Mouse (Mus musculus) heart, embryonic 11.5 days (tissue): ENCODE measurements around the gene Hvcn1. TPM values are rescaled to one million over a fixed set of nuclear protein-coding genes. Genes with fewer than 3 reads are reported as not detected.

Source experiments
- ATAC-seq: fragments of 200-750 bp; cut with Nextera tagmentation; replicated peaks from 2 replicates; pipeline ENCODE4 v1.8.0; 2017; ENCODE audit warnings: moderate library complexity; ENCODE audit not compliant: insufficient number of reproducible peaks, low FRiP score, low TSS enrichment
- H3K27ac ChIP-seq: fragments of 300-500 bp; sonication (generic); 2 replicates; pipeline ENCODE4 v1.5.1; 2014; ENCODE audit warnings: mild to moderate bottlenecking, low read depth, low read length
- H3K27me3 ChIP-seq: fragments of 300-500 bp; sonication (generic); 2 replicates; pipeline ENCODE4 v1.6.1; 2014; ENCODE audit warnings: mild to moderate bottlenecking, low read length, mixed read lengths; ENCODE audit not compliant: control insufficient read depth, insufficient read depth
- H3K36me3 ChIP-seq: fragments of 300-500 bp; sonication (generic); 2 replicates; pipeline ENCODE4 v1.6.1; 2014; ENCODE audit warnings: mild to moderate bottlenecking, low read length, moderate library complexity, mixed read lengths; ENCODE audit not compliant: control insufficient read depth, insufficient read depth
- H3K4me1 ChIP-seq: fragments of 300-500 bp; sonication (generic); 2 replicates; pipeline ENCODE4 v1.6.1; 2014; ENCODE audit warnings: low read length; ENCODE audit not compliant: control insufficient read depth, insufficient read depth
- H3K4me2 ChIP-seq: fragments of 300-500 bp; sonication (generic); 2 replicates; pipeline ENCODE4 v1.6.1; 2014; ENCODE audit warnings: mild to moderate bottlenecking, moderate library complexity
- H3K4me3 ChIP-seq: fragments of 300-500 bp; sonication (generic); 2 replicates; pipeline ENCODE4 v1.5.1; 2014; ENCODE audit warnings: low read depth, low read length
- H3K9ac ChIP-seq: fragments of 300-500 bp; sonication (generic); 2 replicates; pipeline ENCODE4 v1.6.1; 2014; ENCODE audit warnings: mild to moderate bottlenecking, low read depth, low read length, moderate library complexity
- H3K9me3 ChIP-seq: fragments of 300-500 bp; sonication (generic); replicated peaks from 2 replicates; pipeline ENCODE4 v1.6.1; 2016; ENCODE audit warnings: low read length; ENCODE audit not compliant: control insufficient read depth
- WGBS: fragments of 180-500 bp; shearing (Covaris S2); extraction: QIAGEN DNeasy Blood & Tissue Kit; methylation state at CpG from one replicate; pipeline ENCODE4 v1.1.7; 2014; ENCODE audit not compliant: insufficient replicate concordance; 5-methylcytosine and 5-hydroxymethylcytosine counted together
- polyA plus RNA-seq: library from polyadenylated mRNA; unstranded; fragments of >200 nt; fragmentation: Nextera tagmentation; extraction: Ambion mirVana; gene quantifications from 2 replicates; pipeline ENCODE4 v1.2.1, GENCODE M21; 2014

Hvcn1 gene
- polyA plus RNA-seq, 1 experiment from 2014 or later: 2.7 TPM

DNA sequence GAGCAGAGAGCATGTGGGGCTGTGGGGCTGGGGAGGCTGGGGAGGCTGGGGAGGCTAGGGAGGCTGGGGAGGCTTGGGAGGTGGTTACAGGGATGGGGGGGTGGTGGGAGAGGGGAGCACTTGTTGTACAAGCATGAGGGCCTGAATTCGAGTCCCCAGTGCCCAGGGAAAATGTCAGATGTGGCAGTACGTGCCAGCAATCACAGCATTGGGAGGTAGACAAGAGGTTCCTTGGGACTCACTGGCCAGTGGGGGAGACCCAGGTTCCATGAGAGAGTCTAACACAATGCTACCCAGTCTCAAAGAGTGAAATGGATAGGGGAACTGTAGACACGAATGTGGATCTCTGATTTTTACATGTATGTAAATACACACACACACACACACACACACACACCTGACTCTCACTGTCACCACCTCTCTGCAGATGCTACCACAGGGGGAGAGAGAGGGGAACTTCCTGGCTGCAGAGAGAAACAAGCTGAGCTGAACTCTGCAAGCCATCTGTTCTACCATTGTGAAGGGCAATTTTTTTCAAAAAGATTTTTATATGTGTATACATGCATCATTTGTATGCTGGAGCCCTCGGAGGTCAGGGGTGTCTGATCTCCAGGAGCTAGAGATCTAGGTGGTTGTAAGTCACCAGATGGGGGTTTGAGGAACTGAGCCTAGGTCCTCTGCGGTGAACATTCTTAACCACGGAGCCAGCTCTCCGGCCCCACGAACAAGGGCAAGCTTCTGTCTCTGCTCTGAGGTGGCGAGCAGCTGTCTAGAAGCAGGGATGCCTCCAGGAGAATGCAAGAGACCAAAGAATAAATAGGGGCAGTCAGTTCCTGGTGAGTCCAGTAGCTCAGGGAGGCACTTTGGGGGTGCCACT, 28.0 kb downstream of the Hvcn1 start:
- H3K27me3 ChIP-seq: no peaks in the 10 kb centered on the region
- no peak for ATAC-seq
- no peak overlapping the region for H3K27ac ChIP-seq
- 77% methylated on average over 9 of the region's 9 CpGs for WGBS
- H3K9me3 ChIP-seq: no peaks in the 10 kb centered on the region
- H3K9ac ChIP-seq: no peak overlapping the region
- H3K4me2 ChIP-seq: no peak overlapping the region
- no peak overlapping the region for H3K4me3 ChIP-seq
- H3K4me1 ChIP-seq: 0 out of 2 replicates have a peak, but pooled peaks cover 3% of the 10 kb centered on the region
- no peaks in the 10 kb centered on the region; the same call in 1 of the 2 replicates for H3K36me3 ChIP-seq

DNA sequence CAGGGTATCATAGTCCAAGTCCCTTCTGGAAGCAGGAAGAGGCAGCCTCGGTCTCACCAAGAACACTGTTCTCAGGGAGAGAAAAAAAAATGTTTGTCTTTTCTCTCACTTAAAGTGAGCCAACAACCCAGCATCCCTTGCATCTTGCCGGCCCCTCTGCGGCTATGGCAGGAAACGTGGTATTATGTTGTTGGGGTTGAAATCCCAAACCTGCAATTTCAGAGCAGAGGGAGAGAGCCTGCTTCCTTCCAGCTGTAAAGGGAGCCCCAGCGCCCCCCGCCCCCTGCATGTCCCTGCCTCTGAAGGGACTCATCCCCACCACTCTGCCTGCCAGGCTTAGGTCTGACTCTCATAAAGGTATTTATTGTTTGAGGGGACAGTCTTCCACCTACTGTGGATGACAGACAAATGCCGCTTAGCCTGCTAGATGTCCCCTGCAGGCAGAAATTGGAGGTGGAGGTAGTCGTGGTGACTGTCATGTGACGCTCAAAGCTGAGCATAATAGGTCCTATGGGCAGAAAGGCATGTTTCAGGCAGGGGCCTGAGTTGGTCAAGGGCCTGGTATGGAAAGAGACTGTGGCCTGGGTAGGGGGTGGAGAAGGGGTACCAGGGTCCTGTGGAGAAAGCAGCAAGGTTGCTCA, 28.7 kb downstream of the Hvcn1 start:
- Histone ChIP-seq H3K9ac (no peak overlapping the region), H3K4me1 (0 out of 2 replicates have a peak, but pooled peaks cover 5% of the 10 kb centered on the region), H3K36me3 (no peaks in the 10 kb centered on the region; the same call in 1 of the 2 replicates), H3K27ac (no peak overlapping the region), H3K4me3 (no peak overlapping the region), H3K9me3 (no peaks in the 10 kb centered on the region), H3K4me2 (no peak overlapping the region), H3K27me3 (no peaks in the 10 kb centered on the region)
- ATAC-seq: no peak
- WGBS: 64% methylated on average over 9 of the region's 9 CpGs

GRCm38 (mm10) chr5:122237200-122237599, 30.6 kb downstream of the Hvcn1 start:
- Histone ChIP-seq H3K9me3 (no peaks in the 10 kb centered on the region), H3K4me3 (no peak overlapping the region), H3K27me3 (no peaks in the 10 kb centered on the region), H3K4me1 (0 out of 2 replicates have a peak, but pooled peaks cover 5% of the 10 kb centered on the region), H3K9ac (no peak overlapping the region; the same call in 1 of the 2 replicates), H3K36me3 (no peaks in the 10 kb centered on the region; the same call in 1 of the 2 replicates), H3K4me2 (no peak overlapping the region), H3K27ac (no peak overlapping the region)
- 83% methylated on average over 5 of the region's 5 CpGs for WGBS
- no peak for ATAC-seq

GRCm38 (mm10) chr5:122239618-122240017, 33.0 kb downstream of the Hvcn1 start:
- Histone ChIP-seq H3K4me3 (no peak overlapping the region), H3K27me3 (no peaks in the 10 kb centered on the region), H3K4me1 (0 out of 2 replicates have a peak, but pooled peaks cover 5% of the 10 kb centered on the region), H3K9me3 (no peaks in the 10 kb centered on the region), H3K36me3 (no peaks in the 10 kb centered on the region; the same call in 1 of the 2 replicates), H3K27ac (no peak overlapping the region), H3K9ac (no peak overlapping the region), H3K4me2 (no peak overlapping the region)
- ATAC-seq: no peak
- 58% methylated on average over 7 of the region's 7 CpGs for WGBS

GRCm38 (mm10) chr5:122240521-122240920, 33.9 kb downstream of the Hvcn1 start:
- H3K36me3 ChIP-seq: no peaks in the 10 kb centered on the region; the same call in 1 of the 2 replicates
- H3K27ac ChIP-seq: no peak overlapping the region
- no peak overlapping the region for H3K4me2 ChIP-seq
- no peak overlapping the region for H3K9ac ChIP-seq
- no peak overlapping the region for H3K4me3 ChIP-seq
- no peaks in the 10 kb centered on the region for H3K27me3 ChIP-seq
- H3K4me1 ChIP-seq: 0 out of 2 replicates have a peak, but pooled peaks cover 5% of the 10 kb centered on the region
- 86% methylated on average over 11 of the region's 11 CpGs for WGBS
- no peak for ATAC-seq
- H3K9me3 ChIP-seq: no peaks in the 10 kb centered on the region

DNA sequence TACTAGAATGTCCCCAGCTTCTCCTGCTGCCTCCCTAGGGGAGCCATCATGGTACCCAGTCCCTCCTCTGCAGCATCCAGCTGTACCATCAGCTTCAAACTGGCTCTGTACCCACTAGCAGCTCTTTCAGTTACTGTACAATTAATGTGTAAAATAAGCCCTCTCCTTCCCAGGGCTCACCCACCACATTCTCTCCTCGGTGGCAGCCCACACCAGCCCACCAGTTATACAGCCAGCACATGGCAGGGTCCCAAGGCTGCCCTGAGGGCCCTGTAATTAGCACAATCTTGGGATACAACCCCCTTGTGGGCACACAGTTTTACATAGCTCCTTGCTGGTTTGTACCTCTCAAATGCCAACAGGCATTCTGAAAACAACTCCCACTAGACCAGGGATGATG, 34.4 kb downstream of the Hvcn1 start:
- no peak for ATAC-seq
- Histone ChIP-seq H3K27ac (no peak overlapping the region), H3K9ac (no peak overlapping the region), H3K9me3 (no peaks in the 10 kb centered on the region), H3K27me3 (no peaks in the 10 kb centered on the region), H3K4me3 (no peak overlapping the region), H3K4me1 (0 out of 2 replicates have a peak, but pooled peaks cover 5% of the 10 kb centered on the region), H3K4me2 (no peak overlapping the region), H3K36me3 (no peaks in the 10 kb centered on the region; the same call in 1 of the 2 replicates)
- 96% methylated on average over 1 of the region's 1 CpGs for WGBS

GRCm38 (mm10) chr5:122242521-122243123, 36.0 kb downstream of the Hvcn1 start:
- Histone ChIP-seq H3K27me3 (no peaks in the 10 kb centered on the region), H3K4me1 (peaks cover 8% of the 10 kb centered on the region; the same call in 1 of the 2 replicates), H3K9ac (no peak overlapping the region), H3K4me3 (no peak overlapping the region), H3K27ac (no peak overlapping the region), H3K4me2 (no peak overlapping the region), H3K9me3 (no peaks in the 10 kb centered on the region), H3K36me3 (no peaks in the 10 kb centered on the region)
- WGBS: 87% methylated on average over 6 of the region's 6 CpGs
- no peak for ATAC-seq

DNA sequence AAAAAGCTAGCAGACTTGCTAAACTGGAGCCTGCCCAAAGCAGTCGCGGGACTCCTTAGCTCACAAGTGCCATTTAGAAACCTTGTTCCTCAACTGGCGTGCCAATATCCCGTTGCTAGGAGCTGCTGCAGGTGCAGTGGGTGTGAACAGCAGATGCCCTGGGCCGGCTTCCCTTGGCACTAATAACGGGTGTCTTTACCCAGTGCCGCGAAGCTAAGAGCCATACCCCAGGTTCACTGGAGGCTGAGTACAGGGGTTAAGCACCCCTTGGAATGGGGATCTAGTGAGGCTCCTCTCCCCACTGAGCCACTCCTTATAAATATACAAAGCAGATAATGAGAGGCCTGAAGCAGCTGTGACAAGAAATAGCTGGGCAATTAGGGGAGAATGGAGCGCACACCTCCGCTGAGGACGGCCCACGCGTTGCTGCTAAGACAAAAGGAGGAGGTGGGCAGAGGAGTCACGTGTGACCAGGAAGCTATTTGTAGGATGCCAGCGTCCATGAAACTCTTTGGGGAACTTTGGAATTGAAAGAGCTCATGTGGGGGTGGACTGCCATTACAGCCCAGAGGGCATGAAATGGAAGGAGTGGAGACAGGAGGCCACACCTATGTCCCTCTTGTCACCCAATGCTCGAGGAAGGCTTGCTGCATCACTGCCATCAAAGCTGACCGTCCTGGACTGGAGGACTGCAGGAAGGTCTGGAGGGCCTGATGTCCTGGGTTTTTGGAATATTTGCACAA, 37.3 kb downstream of the Hvcn1 start:
- Histone ChIP-seq H3K27ac (no peak overlapping the region), H3K9ac (no peak overlapping the region), H3K4me2 (no peak overlapping the region), H3K4me1 (peaks cover 8% of the 10 kb centered on the region; the same call in 1 of the 2 replicates), H3K36me3 (no peaks in the 10 kb centered on the region), H3K4me3 (no peak overlapping the region), H3K27me3 (no peaks in the 10 kb centered on the region), H3K9me3 (no peaks in the 10 kb centered on the region)
- 86% methylated on average over 17 of the region's 17 CpGs for WGBS
- no peak for ATAC-seq
